Mouse (Mus musculus) heart, embryonic 14.5 days (tissue): ENCODE measurements around the gene Smarca2. TPM values are rescaled to one million over a fixed set of nuclear protein-coding genes. Genes with fewer than 3 reads are reported as not detected.

Source experiments
- ATAC-seq: fragments of 200-750 bp; cut with Nextera tagmentation; 2 replicates; pipeline ENCODE4 v1.8.0; 2017; ENCODE audit warnings: low read depth, moderate TSS enrichment; ENCODE audit not compliant: insufficient number of reproducible peaks, insufficient read depth, low FRiP score
- H3K27ac ChIP-seq, 2 experiments: fragments of 200-500 bp in 1 of 2; fragments of 300-500 bp in 1 of 2; sonication (generic) in 1 of 2; replicated peaks in 1 of 2; 2 replicates each; pipeline ENCODE4 v1.5.1; 2012 to 2014; ENCODE audit warnings: low read depth in 2 of 2, low read length in 2 of 2, control low read depth in 1 of 2, mild to moderate bottlenecking in 1 of 2, mixed read lengths in 1 of 2; ENCODE audit not compliant: control insufficient read depth in 1 of 2, insufficient read depth in 1 of 2
- H3K27me3 ChIP-seq: fragments of 300-500 bp; sonication (generic); 2 replicates; pipeline ENCODE4 v1.6.1; 2014; ENCODE audit warnings: mild to moderate bottlenecking, low read length, control low read depth; ENCODE audit not compliant: control insufficient read depth, insufficient read depth
- H3K36me3 ChIP-seq: fragments of 300-500 bp; sonication (generic); 2 replicates; pipeline ENCODE4 v1.6.1; 2014; ENCODE audit warnings: mild to moderate bottlenecking, control low read depth, low read length, mixed read lengths; ENCODE audit not compliant: control insufficient read depth, insufficient read depth
- H3K4me1 ChIP-seq, 2 experiments: fragments of 200-500 bp in 1 of 2; fragments of 300-500 bp in 1 of 2; sonication (generic) in 1 of 2; 2 replicates each; pipeline ENCODE4 v1.6.1; 2012 to 2014; ENCODE audit warnings: low read length in 2 of 2, control low read depth in 1 of 2, mixed read lengths in 1 of 2; ENCODE audit not compliant: control insufficient read depth in 2 of 2, insufficient read depth in 2 of 2
- H3K4me2 ChIP-seq: fragments of 300-500 bp; sonication (generic); 2 replicates; pipeline ENCODE4 v1.6.1; 2014; ENCODE audit warnings: mild to moderate bottlenecking, low read length
- H3K4me3 ChIP-seq, 2 experiments: fragments of 200-500 bp in 1 of 2; fragments of 300-500 bp in 1 of 2; sonication (generic) in 1 of 2; 2 replicates each; pipeline ENCODE4 v1.5.1; 2012 to 2014; ENCODE audit warnings: low read length in 2 of 2, mild to moderate bottlenecking in 2 of 2, control low read depth in 1 of 2, low read depth in 1 of 2, moderate library complexity in 1 of 2; ENCODE audit not compliant: control insufficient read depth in 1 of 2, insufficient read depth in 1 of 2
- H3K9ac ChIP-seq: fragments of 300-500 bp; sonication (generic); 2 replicates; pipeline ENCODE4 v1.6.1; 2014; ENCODE audit warnings: mild to moderate bottlenecking, low read length
- H3K9me3 ChIP-seq: fragments of 300-500 bp; sonication (generic); 2 replicates; pipeline ENCODE4 v1.6.1; 2016; ENCODE audit warnings: low read length, control low read depth; ENCODE audit not compliant: control insufficient read depth
- WGBS: fragments of 180-500 bp; shearing (Covaris S2); extraction: QIAGEN DNeasy Blood & Tissue Kit; methylation state at CpG from one replicate; pipeline ENCODE4 v1.1.7; 2014; 5-methylcytosine and 5-hydroxymethylcytosine counted together
- polyA plus RNA-seq: library from polyadenylated mRNA; unstranded; fragments of >200 nt; fragmentation: Nextera tagmentation; extraction: Ambion mirVana; gene quantifications from 2 replicates; pipeline ENCODE4 v1.2.1, GENCODE M21; 2014

Gene Smarca2
- polyA plus RNA-seq, 1 experiment from 2014 or later = 32.3 TPM

- peaks cover 4% of the 10 kb centered on the region for H3K36me3 ChIP-seq
- H3K27me3 ChIP-seq = no peaks in the 10 kb centered on the region
- peak overlapping the region; percentile 72 for H3K4me2 ChIP-seq
- no peaks in the 10 kb centered on the region for H3K9me3 ChIP-seq
- under 1% methylated on average over 36 of the region's 36 CpGs for WGBS
- peak overlapping the region; percentile 56 to 66 for H3K4me3 ChIP-seq
- peaks cover 2 to 9% of the 10 kb centered on the region in 2 experiments; a peak in 2 of 4 replicates for H3K4me1 ChIP-seq
- ATAC-seq = peak; percentile 71
- peak overlapping the region; percentile 89 to 97 for H3K27ac ChIP-seq
- peak overlapping the region; percentile 77 for H3K9ac ChIP-seq
Observed at GRCm38 (mm10) chr19:26747571-26748539, 143.0 kb downstream of the Smarca2 start.

GRCm38 (mm10) chr19:26748676-26749075 lies 143.8 kb downstream of the Smarca2 start:
- Histone ChIP-seq H3K36me3 (peaks cover 4% of the 10 kb centered on the region), H3K9me3 (no peaks in the 10 kb centered on the region), H3K27ac (peak overlapping the region; percentile 89 to 97), H3K4me1 (peaks cover 2 to 9% of the 10 kb centered on the region in 2 experiments; a peak in 2 of 4 replicates), H3K27me3 (no peaks in the 10 kb centered on the region), H3K9ac (peak overlapping the region; percentile 77), H3K4me2 (peak overlapping the region; percentile 72), H3K4me3 (peak overlapping the region; percentile 56 to 66; a peak in 3 of 4 replicates)
- no peak for ATAC-seq
- 1% methylated on average over 6 of the region's 6 CpGs for WGBS

- no peak for ATAC-seq
- Histone ChIP-seq H3K27ac (peak overlapping the region; percentile 6 to 45; a peak in 1 of 4 replicates), H3K36me3 (peaks cover 4% of the 10 kb centered on the region), H3K9me3 (no peaks in the 10 kb centered on the region), H3K4me3 (peak overlapping the region; percentile 22 to 56; a peak in 3 of 4 replicates), H3K9ac (peak overlapping the region; percentile 77), H3K4me2 (peak overlapping the region; percentile 72), H3K4me1 (peaks cover 2 to 9% of the 10 kb centered on the region in 2 experiments; a peak in 2 of 4 replicates), H3K27me3 (no peaks in the 10 kb centered on the region)
- 18% methylated on average over 11 of the region's 11 CpGs for WGBS
Observed at GRCm38 (mm10) chr19:26749427-26750137, 144.7 kb downstream of the Smarca2 start.

GRCm38 (mm10) chr19:26752611-26753163 lies 147.8 kb downstream of the Smarca2 start:
- WGBS = 65% methylated on average over 15 of the region's 15 CpGs
- H3K4me2 ChIP-seq = no peak overlapping the region
- no peak for ATAC-seq
- peaks cover 4% of the 10 kb centered on the region for H3K36me3 ChIP-seq
- peaks cover 16 to 18% of the 10 kb centered on the region in 2 experiments for H3K4me1 ChIP-seq
- no peak overlapping the region for H3K4me3 ChIP-seq
- no peak overlapping the region for H3K9ac ChIP-seq
- H3K27ac ChIP-seq = 0 out of 4 replicates have a peak overlapping the region, but pooled peaks of 1 of the 2 experiments have one; percentile 17
- H3K27me3 ChIP-seq = no peaks in the 10 kb centered on the region
- no peaks in the 10 kb centered on the region for H3K9me3 ChIP-seq

- ATAC-seq = no peak
- H3K4me3 ChIP-seq = no peak overlapping the region
- no peaks in the 10 kb centered on the region for H3K9me3 ChIP-seq
- H3K4me1 ChIP-seq = peaks cover 16 to 18% of the 10 kb centered on the region in 2 experiments
- peaks cover 4% of the 10 kb centered on the region for H3K36me3 ChIP-seq
- no peak overlapping the region for H3K27ac ChIP-seq
- no peak overlapping the region for H3K9ac ChIP-seq
- no peaks in the 10 kb centered on the region for H3K27me3 ChIP-seq
- H3K4me2 ChIP-seq = no peak overlapping the region
- WGBS = 79% methylated on average over 7 of the region's 7 CpGs
Observed at GRCm38 (mm10) chr19:26753266-26753872, 148.5 kb downstream of the Smarca2 start.

- no peak overlapping the region for H3K27ac ChIP-seq
- H3K27me3 ChIP-seq = no peaks in the 10 kb centered on the region
- WGBS = 80% methylated on average over 10 of the region's 10 CpGs
- H3K9me3 ChIP-seq = no peaks in the 10 kb centered on the region
- no peak overlapping the region for H3K9ac ChIP-seq
- peaks cover 18 to 22% of the 10 kb centered on the region in 2 experiments for H3K4me1 ChIP-seq
- peaks cover 4% of the 10 kb centered on the region for H3K36me3 ChIP-seq
- H3K4me3 ChIP-seq = no peak overlapping the region
- ATAC-seq = no peak
- no peak overlapping the region for H3K4me2 ChIP-seq
Observed at GRCm38 (mm10) chr19:26754016-26754794, 149.4 kb downstream of the Smarca2 start.
